Mouse (Mus musculus): ENCODE measurements around the gene Faf1. TPM values are rescaled to one million over a fixed set of nuclear protein-coding genes. Genes with fewer than 3 reads are reported as not detected.
"Not testable (repeated sequence)": the region's sequence is repeated elsewhere in the genome, so short reads cannot be mapped to it uniquely, and the experiment has no call there.

Faf1 gene
- polyA plus RNA-seq, 1 experiment from 2014 or later: 48.4 TPM

- H3K4me3 ChIP-seq (replicated peaks; ENCODE audit: low read depth, low read length): no peak overlapping the region
- DNase-seq (no peak), ATAC-seq (ENCODE audit: low FRiP score, low TSS enrichment) (no peak)
- no peaks in the 10 kb centered on the region for H3K9me3 ChIP-seq (ENCODE audit: control insufficient read depth, low read length)
- H3K4me1 ChIP-seq (ENCODE audit: control insufficient read depth, insufficient read depth, low read length): 0 out of 2 replicates have a peak, but pooled peaks cover 3% of the 10 kb centered on the region
- H3K36me3 ChIP-seq (ENCODE audit: control insufficient read depth, insufficient read depth, low read length): no peaks in the 10 kb centered on the region
- no peak overlapping the region for H3K4me2 ChIP-seq (ENCODE audit: low read length)
- no peak overlapping the region for H3K27ac ChIP-seq (replicated peaks; ENCODE audit: low read depth, low read length)
- no peak overlapping the region for H3K9ac ChIP-seq (replicated peaks; ENCODE audit: low read length)
- 82% methylated on average over 1 of the region's 1 CpGs for WGBS
- H3K27me3 ChIP-seq (ENCODE audit: control insufficient read depth, insufficient read depth, low read length): no peaks in the 10 kb centered on the region
Measured at GRCm38 (mm10) chr4:109671941-109672340, 4.4 kb upstream of the Faf1 start.

- peaks cover 12% of the 10 kb centered on the region for H3K4me1 ChIP-seq (ENCODE audit: control insufficient read depth, insufficient read depth, low read length)
- 82% methylated on average over 2 of the region's 2 CpGs for WGBS
- no peaks in the 10 kb centered on the region for H3K27me3 ChIP-seq (ENCODE audit: control insufficient read depth, insufficient read depth, low read length)
- ATAC-seq (ENCODE audit: low FRiP score, low TSS enrichment) (no peak), DNase-seq (no peak)
- H3K36me3 ChIP-seq (ENCODE audit: control insufficient read depth, insufficient read depth, low read length): no peaks in the 10 kb centered on the region
- no peak overlapping the region for H3K27ac ChIP-seq (replicated peaks; ENCODE audit: low read depth, low read length)
- no peak overlapping the region for H3K9ac ChIP-seq (replicated peaks; ENCODE audit: low read length)
- H3K4me2 ChIP-seq (ENCODE audit: low read length): no peak overlapping the region
- H3K9me3 ChIP-seq (ENCODE audit: control insufficient read depth, low read length): no peaks in the 10 kb centered on the region
- H3K4me3 ChIP-seq (replicated peaks; ENCODE audit: low read depth, low read length): no peak overlapping the region
Measured at GRCm38 (mm10) chr4:109674097-109674496, 2.3 kb upstream of the Faf1 start.

DNA sequence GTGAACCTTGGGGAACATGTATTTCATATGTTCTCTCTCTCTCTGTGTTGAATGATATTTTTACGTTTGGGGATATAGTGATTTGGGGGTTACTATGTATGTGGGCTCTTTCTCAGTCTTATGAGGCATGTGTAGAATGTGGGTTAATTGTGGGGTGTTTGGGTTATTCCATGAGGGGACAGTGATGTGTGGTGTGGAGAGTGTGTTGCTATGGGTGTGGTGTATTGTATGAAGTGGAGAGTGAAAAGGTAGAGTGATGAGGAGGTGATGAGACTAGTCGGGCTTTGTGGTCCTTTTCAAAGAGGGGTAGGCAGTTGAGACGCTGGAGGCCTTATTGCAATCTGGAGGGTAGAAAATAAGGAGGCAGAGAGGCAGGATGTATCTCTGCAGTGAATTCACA is 833 bp downstream of the Faf1 start:
- Histone ChIP-seq H3K27ac (replicated peaks; ENCODE audit: low read depth, low read length) (peak overlapping the region; percentile 95), H3K4me1 (ENCODE audit: control insufficient read depth, insufficient read depth, low read length) (peaks cover 12% of the 10 kb centered on the region), H3K36me3 (ENCODE audit: control insufficient read depth, insufficient read depth, low read length) (no peaks in the 10 kb centered on the region), H3K4me2 (ENCODE audit: low read length) (peak overlapping the region; percentile 73), H3K27me3 (ENCODE audit: control insufficient read depth, insufficient read depth, low read length) (no peaks in the 10 kb centered on the region), H3K4me3 (replicated peaks; ENCODE audit: low read depth, low read length) (peak overlapping the region; percentile 84), H3K9me3 (ENCODE audit: control insufficient read depth, low read length) (no peaks in the 10 kb centered on the region), H3K9ac (replicated peaks; ENCODE audit: low read length) (peak overlapping the region; percentile 89)
- WGBS: 0% methylated on average over 3 of the region's 3 CpGs
- no peak for ATAC-seq (ENCODE audit: low FRiP score, low TSS enrichment)
- DNase-seq: no peak

DNA sequence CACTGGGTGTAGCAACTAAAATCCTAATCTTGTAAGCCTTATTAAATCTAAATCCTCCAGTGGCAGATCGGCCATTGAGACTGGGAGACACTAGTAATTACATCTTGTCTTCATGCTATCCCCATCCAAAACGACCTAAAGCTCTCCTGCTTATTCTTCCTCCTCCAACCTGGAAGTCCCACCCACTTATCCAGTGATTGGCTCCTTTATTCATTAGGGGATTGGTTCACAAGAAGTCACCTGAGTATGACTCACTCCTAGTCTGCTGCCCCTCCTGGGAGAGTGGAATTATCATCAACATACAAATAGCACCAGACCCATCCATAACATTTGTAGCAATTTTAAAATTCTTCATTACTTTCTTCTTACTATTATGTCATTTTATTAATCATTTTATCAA is 7.2 kb downstream of the Faf1 start:
- no peak overlapping the region for H3K4me2 ChIP-seq (ENCODE audit: low read length)
- no peaks in the 10 kb centered on the region for H3K9me3 ChIP-seq (ENCODE audit: control insufficient read depth, low read length)
- H3K9ac ChIP-seq (replicated peaks; ENCODE audit: low read length): no peak overlapping the region
- no peak overlapping the region for H3K27ac ChIP-seq (replicated peaks; ENCODE audit: low read depth, low read length)
- ATAC-seq (ENCODE audit: low FRiP score, low TSS enrichment) (no peak), DNase-seq (no peak)
- H3K4me3 ChIP-seq (replicated peaks; ENCODE audit: low read depth, low read length): no peak overlapping the region
- H3K36me3 ChIP-seq (ENCODE audit: control insufficient read depth, insufficient read depth, low read length): no peaks in the 10 kb centered on the region
- 66% methylated on average over 2 of the region's 2 CpGs for WGBS
- no peaks in the 10 kb centered on the region for H3K27me3 ChIP-seq (ENCODE audit: control insufficient read depth, insufficient read depth, low read length)
- H3K4me1 ChIP-seq (ENCODE audit: control insufficient read depth, insufficient read depth, low read length): no peaks in the 10 kb centered on the region

DNA sequence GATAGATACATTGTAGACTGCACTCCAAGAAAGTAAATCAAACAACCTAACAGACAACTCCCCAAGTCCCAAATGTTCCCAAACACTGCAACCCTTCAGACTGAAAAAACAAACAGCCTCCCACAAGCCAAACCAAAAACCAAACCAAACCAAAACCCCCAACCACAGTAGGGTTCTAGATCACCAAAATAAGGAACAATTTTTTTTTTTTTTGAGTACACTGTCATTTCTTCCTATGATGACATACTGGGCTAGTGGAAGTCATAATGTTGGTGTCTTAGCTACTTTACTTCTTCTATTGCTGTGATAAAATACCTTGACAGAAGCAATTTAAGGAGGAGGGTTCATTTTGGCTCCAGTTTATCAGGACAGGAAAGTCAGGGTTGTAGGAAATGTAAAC is 16.3 kb downstream of the Faf1 start:
- no peak overlapping the region for H3K4me3 ChIP-seq (replicated peaks; ENCODE audit: low read depth, low read length)
- no peak overlapping the region for H3K27ac ChIP-seq (replicated peaks; ENCODE audit: low read depth, low read length)
- no peaks in the 10 kb centered on the region for H3K4me1 ChIP-seq (ENCODE audit: control insufficient read depth, insufficient read depth, low read length)
- DNase-seq: no peak
- no peak for ATAC-seq (ENCODE audit: low FRiP score, low TSS enrichment)
- H3K36me3 ChIP-seq (ENCODE audit: control insufficient read depth, insufficient read depth, low read length): no peaks in the 10 kb centered on the region
- H3K9me3 ChIP-seq (ENCODE audit: control insufficient read depth, low read length): no peaks in the 10 kb centered on the region
- no peak overlapping the region for H3K4me2 ChIP-seq (ENCODE audit: low read length)
- no peak overlapping the region for H3K9ac ChIP-seq (replicated peaks; ENCODE audit: low read length)
- no peaks in the 10 kb centered on the region for H3K27me3 ChIP-seq (ENCODE audit: control insufficient read depth, insufficient read depth, low read length)

GRCm38 (mm10) chr4:109700727-109701126 is 24.3 kb downstream of the Faf1 start:
- DNase-seq; H3K9me3 ChIP-seq (ENCODE audit: control insufficient read depth, low read length); H3K4me3 ChIP-seq (replicated peaks; ENCODE audit: low read depth, low read length); H3K27me3 ChIP-seq (ENCODE audit: control insufficient read depth, insufficient read depth, low read length); H3K27ac ChIP-seq (replicated peaks; ENCODE audit: low read depth, low read length); ATAC-seq (ENCODE audit: low FRiP score, low TSS enrichment); H3K9ac ChIP-seq (replicated peaks; ENCODE audit: low read length); H3K36me3 ChIP-seq (ENCODE audit: control insufficient read depth, insufficient read depth, low read length); H3K4me2 ChIP-seq (ENCODE audit: low read length); H3K4me1 ChIP-seq (ENCODE audit: control insufficient read depth, insufficient read depth, low read length): not testable (repeated sequence)
- 98% methylated on average over 3 of the region's 3 CpGs for WGBS

- Histone ChIP-seq H3K27ac (replicated peaks; ENCODE audit: low read depth, low read length) (no peak overlapping the region), H3K9me3 (ENCODE audit: control insufficient read depth, low read length) (no peaks in the 10 kb centered on the region), H3K4me3 (replicated peaks; ENCODE audit: low read depth, low read length) (no peak overlapping the region), H3K9ac (replicated peaks; ENCODE audit: low read length) (no peak overlapping the region), H3K4me1 (ENCODE audit: control insufficient read depth, insufficient read depth, low read length) (no peaks in the 10 kb centered on the region), H3K4me2 (ENCODE audit: low read length) (no peak overlapping the region), H3K27me3 (ENCODE audit: control insufficient read depth, insufficient read depth, low read length) (no peaks in the 10 kb centered on the region), H3K36me3 (ENCODE audit: control insufficient read depth, insufficient read depth, low read length) (no peaks in the 10 kb centered on the region)
- DNase-seq (peak; percentile 85), ATAC-seq (ENCODE audit: low FRiP score, low TSS enrichment) (no peak)
Measured at GRCm38 (mm10) chr4:109703568-109703967, 27.2 kb downstream of the Faf1 start.

GRCm38 (mm10) chr4:109705349-109705748 is 29.0 kb downstream of the Faf1 start:
- Histone ChIP-seq H3K27ac (replicated peaks; ENCODE audit: low read depth, low read length) (no peak overlapping the region), H3K36me3 (ENCODE audit: control insufficient read depth, insufficient read depth, low read length) (no peaks in the 10 kb centered on the region), H3K4me2 (ENCODE audit: low read length) (no peak overlapping the region), H3K27me3 (ENCODE audit: control insufficient read depth, insufficient read depth, low read length) (no peaks in the 10 kb centered on the region), H3K4me1 (ENCODE audit: control insufficient read depth, insufficient read depth, low read length) (no peaks in the 10 kb centered on the region), H3K4me3 (replicated peaks; ENCODE audit: low read depth, low read length) (no peak overlapping the region), H3K9me3 (ENCODE audit: control insufficient read depth, low read length) (no peaks in the 10 kb centered on the region), H3K9ac (replicated peaks; ENCODE audit: low read length) (no peak overlapping the region)
- DNase-seq: no peak
- ATAC-seq (ENCODE audit: low FRiP score, low TSS enrichment): no peak
- 96% methylated on average over 2 of the region's 2 CpGs for WGBS

DNA sequence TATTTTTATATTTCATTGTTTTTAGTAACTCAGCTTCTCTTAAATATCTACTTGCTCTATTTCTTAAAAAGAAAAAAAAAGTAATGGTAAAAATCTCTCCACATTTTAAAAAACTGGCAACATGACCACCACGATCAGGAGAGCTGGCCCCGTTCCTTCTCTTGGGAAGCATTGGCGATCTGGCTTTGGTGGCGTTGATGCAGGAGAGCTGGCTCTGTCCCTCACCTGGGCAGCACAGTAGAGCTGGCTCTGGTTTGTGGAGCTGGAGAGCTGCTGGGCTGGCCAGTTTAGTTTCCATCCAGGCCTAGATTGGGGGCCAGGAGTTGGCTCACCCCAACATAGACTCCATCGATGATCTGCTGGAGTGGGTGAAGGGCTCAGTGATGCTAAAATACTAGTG is 42.9 kb downstream of the Faf1 start:
- ATAC-seq (ENCODE audit: low FRiP score, low TSS enrichment) (no peak), DNase-seq (no peak)
- Histone ChIP-seq H3K9me3 (ENCODE audit: control insufficient read depth, low read length) (no peaks in the 10 kb centered on the region), H3K27ac (replicated peaks; ENCODE audit: low read depth, low read length) (no peak overlapping the region), H3K4me3 (replicated peaks; ENCODE audit: low read depth, low read length) (no peak overlapping the region), H3K4me2 (ENCODE audit: low read length) (no peak overlapping the region), H3K36me3 (ENCODE audit: control insufficient read depth, insufficient read depth, low read length) (no peaks in the 10 kb centered on the region), H3K9ac (replicated peaks; ENCODE audit: low read length) (no peak overlapping the region), H3K4me1 (ENCODE audit: control insufficient read depth, insufficient read depth, low read length) (no peaks in the 10 kb centered on the region), H3K27me3 (ENCODE audit: control insufficient read depth, insufficient read depth, low read length) (no peaks in the 10 kb centered on the region)
- WGBS: 98% methylated on average over 5 of the region's 5 CpGs

Data from midbrain, embryonic 14.5 days (tissue).